Mouse (Mus musculus): Measurements from ENCODE around the gene Mef2d. TPM values are rescaled to one million over a fixed set of nuclear protein-coding genes. Genes with fewer than 3 reads are reported as not detected.
"Not testable (repeated sequence)": the region's sequence is repeated elsewhere in the genome, so short reads cannot be mapped to it uniquely, and the experiment has no call there.

Gene Mef2d
- total RNA-seq, 1 experiment: 10.4 TPM

- TF ChIP-seq HCFC1 (IDR thresholded peaks at IDR 0.05; ENCODE audit: borderline replicate concordance, insufficient read depth, low read length): peak; percentile 37
- peak; percentile 79; the same call in 1 of the 2 replicates for TF ChIP-seq CHD2 (IDR thresholded peaks at IDR 0.05; ENCODE audit: low read depth, low read length)
- TF ChIP-seq MAFK (IDR thresholded peaks at IDR 0.05; ENCODE audit: insufficient read depth, low read depth, low read length): no peak
- no peak for TF ChIP-seq ZNF384 (IDR thresholded peaks at IDR 0.05; ENCODE audit: low read depth, low read length)
- no peak for TF ChIP-seq ZC3H11A (IDR thresholded peaks at IDR 0.05; ENCODE audit: borderline replicate concordance, low read depth, low read length)
Observed at GRCm38 (mm10) chr3:88177562-88178345, 35.6 kb downstream of the Mef2d start.

GRCm38 (mm10) chr3:88178346-88178733 is 36.2 kb downstream of the Mef2d start:
- H3K9me3 ChIP-seq (ENCODE audit: control insufficient read depth, insufficient read depth, low read depth, low read length); H3K36me3 ChIP-seq (ENCODE audit: control insufficient read depth, insufficient read depth, low read length, poor library complexity, severe bottlenecking); in situ Hi-C loops (cut with MboI; ENCODE audit: low sequenced_read_pairs in 2 of 2, unreplicated experiment in 2 of 2); DNase-seq (ENCODE audit: low read depth, low spot score); H3K4me1 ChIP-seq (ENCODE audit: control insufficient read depth in 2 of 2, insufficient read depth in 2 of 2, low read length in 2 of 2, poor library complexity in 1 of 2): not testable (repeated sequence)
- Histone ChIP-seq H3K4me3 (ENCODE audit: insufficient read depth in 1 of 2, low read depth in 1 of 2, low read length in 2 of 2, poor library complexity in 1 of 2, severe bottlenecking in 1 of 2) (peak overlapping the region; percentile 24 to 84; a peak in 3 of 4 replicates), H3K9ac (ENCODE audit: insufficient read depth, low read depth, low read length, poor library complexity, severe bottlenecking) (peak overlapping the region; percentile 42), H3K27ac (ENCODE audit: insufficient read depth, low read depth, low read length, poor library complexity, severe bottlenecking) (peak overlapping the region; percentile 16; the same call in 1 of the 2 replicates)

More at GRCm38 (mm10) chr3:88177562-88178345, 35.6 kb downstream of the Mef2d start:
- H3K9me3 ChIP-seq (ENCODE audit: control insufficient read depth, insufficient read depth, low read depth, low read length): no peaks in the 10 kb centered on the region
- peaks cover 3% of the 10 kb centered on the region in 2 experiments; a peak in 3 of 4 replicates for H3K4me1 ChIP-seq (ENCODE audit: control insufficient read depth in 2 of 2, insufficient read depth in 2 of 2, low read length in 2 of 2, poor library complexity in 1 of 2)
- peak overlapping the region; percentile 73 to 84 for H3K4me3 ChIP-seq (ENCODE audit: insufficient read depth in 1 of 2, low read depth in 1 of 2, low read length in 2 of 2, poor library complexity in 1 of 2, severe bottlenecking in 1 of 2)
- H3K27ac ChIP-seq (ENCODE audit: insufficient read depth, low read depth, low read length, poor library complexity, severe bottlenecking): peak overlapping the region; percentile 96
- peak; percentile 98 for DNase-seq (ENCODE audit: low read depth, low spot score)
- in situ Hi-C loops (cut with MboI; ENCODE audit: low sequenced_read_pairs in 2 of 2, unreplicated experiment in 2 of 2): no loop called here
- H3K36me3 ChIP-seq (ENCODE audit: control insufficient read depth, insufficient read depth, low read length, poor library complexity, severe bottlenecking): peaks cover 8% of the 10 kb centered on the region; the same call in 1 of the 2 replicates
- H3K9ac ChIP-seq (ENCODE audit: insufficient read depth, low read depth, low read length, poor library complexity, severe bottlenecking): peak overlapping the region; percentile 90

GRCm38 (mm10) chr3:88178986-88179385 is 36.8 kb downstream of the Mef2d start:
- H3K9me3 ChIP-seq (ENCODE audit: control insufficient read depth, insufficient read depth, low read depth, low read length): no peaks in the 10 kb centered on the region
- H3K36me3 ChIP-seq (ENCODE audit: control insufficient read depth, insufficient read depth, low read length, poor library complexity, severe bottlenecking): no peaks in the 10 kb centered on the region
- no peak overlapping the region for H3K9ac ChIP-seq (ENCODE audit: insufficient read depth, low read depth, low read length, poor library complexity, severe bottlenecking)
- no peak overlapping the region for H3K27ac ChIP-seq (ENCODE audit: insufficient read depth, low read depth, low read length, poor library complexity, severe bottlenecking)
- H3K4me1 ChIP-seq (ENCODE audit: control insufficient read depth in 2 of 2, insufficient read depth in 2 of 2, low read length in 2 of 2, poor library complexity in 1 of 2): peaks cover 3% of the 10 kb centered on the region in 2 experiments; a peak in 3 of 4 replicates
- in situ Hi-C loops (cut with MboI; ENCODE audit: low sequenced_read_pairs in 2 of 2, unreplicated experiment in 2 of 2): no loop called here
- H3K4me3 ChIP-seq (ENCODE audit: insufficient read depth in 1 of 2, low read depth in 1 of 2, low read length in 2 of 2, poor library complexity in 1 of 2, severe bottlenecking in 1 of 2): no peak overlapping the region
- TF ChIP-seq ZC3H11A (IDR thresholded peaks at IDR 0.05; ENCODE audit: borderline replicate concordance, low read depth, low read length) (no peak), HCFC1 (IDR thresholded peaks at IDR 0.05; ENCODE audit: borderline replicate concordance, insufficient read depth, low read length) (no peak), MAFK (IDR thresholded peaks at IDR 0.05; ENCODE audit: insufficient read depth, low read depth, low read length) (no peak), CHD2 (IDR thresholded peaks at IDR 0.05; ENCODE audit: low read depth, low read length) (no peak), ZNF384 (IDR thresholded peaks at IDR 0.05; ENCODE audit: low read depth, low read length) (no peak)
- no peak for DNase-seq (ENCODE audit: low read depth, low spot score)

- Histone ChIP-seq H3K4me1 (ENCODE audit: control insufficient read depth in 2 of 2, insufficient read depth in 2 of 2, low read length in 2 of 2, poor library complexity in 1 of 2) (peaks cover 3% of the 10 kb centered on the region in 2 experiments; a peak in 3 of 4 replicates), H3K27ac (ENCODE audit: insufficient read depth, low read depth, low read length, poor library complexity, severe bottlenecking) (no peak overlapping the region), H3K36me3 (ENCODE audit: control insufficient read depth, insufficient read depth, low read length, poor library complexity, severe bottlenecking) (no peaks in the 10 kb centered on the region), H3K4me3 (ENCODE audit: insufficient read depth in 1 of 2, low read depth in 1 of 2, low read length in 2 of 2, poor library complexity in 1 of 2, severe bottlenecking in 1 of 2) (no peak overlapping the region), H3K9me3 (ENCODE audit: control insufficient read depth, insufficient read depth, low read depth, low read length) (no peaks in the 10 kb centered on the region), H3K9ac (ENCODE audit: insufficient read depth, low read depth, low read length, poor library complexity, severe bottlenecking) (no peak overlapping the region)
- in situ Hi-C loops (cut with MboI; ENCODE audit: low sequenced_read_pairs in 2 of 2, unreplicated experiment in 2 of 2): no loop called here
- no peak for DNase-seq (ENCODE audit: low read depth, low spot score)
- no peak for TF ChIP-seq ZNF384 (IDR thresholded peaks at IDR 0.05; ENCODE audit: low read depth, low read length)
- TF ChIP-seq CHD2 (IDR thresholded peaks at IDR 0.05; ENCODE audit: low read depth, low read length): no peak
- no peak for TF ChIP-seq ZC3H11A (IDR thresholded peaks at IDR 0.05; ENCODE audit: borderline replicate concordance, low read depth, low read length)
- TF ChIP-seq MAFK (IDR thresholded peaks at IDR 0.05; ENCODE audit: insufficient read depth, low read depth, low read length): no peak
- TF ChIP-seq HCFC1 (IDR thresholded peaks at IDR 0.05; ENCODE audit: borderline replicate concordance, insufficient read depth, low read length): no peak
Observed at GRCm38 (mm10) chr3:88181374-88181773, 39.2 kb downstream of the Mef2d start.
